Mouse (Mus musculus) CH12.LX (cell line): Measurements from ENCODE around the gene Clec2d. TPM values are rescaled to one million over a fixed set of nuclear protein-coding genes. Genes with fewer than 3 reads are reported as not detected.
"Not testable (repeated sequence)": the region's sequence is repeated elsewhere in the genome, so short reads cannot be mapped to it uniquely, and the experiment has no call there.

Experiments
- DNase-seq: peaks from one replicate; pipeline ENCODE4 v3.0.0-alpha.2; 2013; ENCODE audit errors: extremely low read depth
- H3K27ac ChIP-seq: 2 replicates; pipeline ENCODE4 v1.5.1; 2012; ENCODE audit warnings: low read depth, mild to moderate bottlenecking, control low read depth, moderate library complexity; ENCODE audit not compliant: insufficient read depth
- H3K27me3 ChIP-seq: replicated peaks from 2 replicates; pipeline ENCODE3; 2012; ENCODE audit warnings: inconsistent platforms
- H3K36me3 ChIP-seq, 2 experiments: replicated peaks in 1 of 2; 2 replicates each; pipeline versions ENCODE3 to v1.6.1; 2012; ENCODE audit warnings: inconsistent platforms in 1 of 2, low read length in 1 of 2, mild to moderate bottlenecking in 1 of 2, mixed read lengths in 1 of 2, moderate library complexity in 1 of 2; ENCODE audit not compliant: control insufficient read depth in 1 of 2, insufficient read depth in 1 of 2
- H3K4me1 ChIP-seq, 2 experiments: 2 replicates each; pipeline ENCODE4 v1.6.1; 2012; ENCODE audit warnings: inconsistent platforms in 1 of 2, moderate library complexity in 1 of 2; ENCODE audit not compliant: insufficient read depth in 2 of 2, control insufficient read depth in 1 of 2
- H3K4me2 ChIP-seq: 2 replicates; pipeline ENCODE4 v1.6.1; 2012; ENCODE audit warnings: low read depth, mild to moderate bottlenecking, control low read depth; ENCODE audit not compliant: poor library complexity, insufficient read depth, severe bottlenecking
- H3K4me3 ChIP-seq, 3 experiments: fragments of 150-350 bp in 1 of 3; sonication (generic) in 1 of 3; replicated peaks in 1 of 3; 2 replicates each; pipeline versions ENCODE3 to v1.5.1; 2011 to 2012; ENCODE audit warnings: low read depth in 2 of 3, low read length in 2 of 3, mild to moderate bottlenecking in 2 of 3, moderate library complexity in 2 of 3, control low read depth in 1 of 3, improper control_type of control experiment in 1 of 3, inconsistent platforms in 1 of 3, mixed read lengths in 1 of 3; ENCODE audit not compliant: poor library complexity in 1 of 3
- H3K79me2 ChIP-seq: replicated peaks from 2 replicates; pipeline ENCODE4 v1.6.1; 2012; ENCODE audit warnings: mild to moderate bottlenecking, moderate library complexity; ENCODE audit not compliant: control insufficient read depth, poor library complexity, insufficient read depth, severe bottlenecking; ENCODE audit errors: extremely low read depth
- H3K9ac ChIP-seq: 2 replicates; pipeline ENCODE4 v1.6.1; 2012; ENCODE audit warnings: low read depth, mild to moderate bottlenecking, control low read depth, moderate library complexity; ENCODE audit not compliant: insufficient read depth
- H3K9me3 ChIP-seq: replicated peaks from 2 replicates; pipeline ENCODE3; 2012; ENCODE audit warnings: low read length, inconsistent platforms, mixed read lengths
- CHD1 ChIP-seq: IDR thresholded peaks from 2 replicates; pipeline ENCODE4 v1.6.1; 2012; ENCODE audit warnings: low read depth, low read length, improper control_type of control experiment, inconsistent platforms
- E2F4 ChIP-seq: IDR thresholded peaks from 2 replicates; pipeline ENCODE4 v1.6.1; 2011; ENCODE audit warnings: low read depth, low read length, improper control_type of control experiment; ENCODE audit not compliant: insufficient replicate concordance
- EP300 ChIP-seq: IDR thresholded peaks from 2 replicates; pipeline ENCODE4 v1.6.1; 2011; ENCODE audit warnings: low read length, improper control_type of control experiment
- GABPA ChIP-seq: IDR thresholded peaks from 2 replicates; pipeline ENCODE4 v1.6.1; 2012; ENCODE audit warnings: low read depth, low read length, improper control_type of control experiment, inconsistent platforms; ENCODE audit not compliant: insufficient replicate concordance
- IRF4 ChIP-seq: IDR thresholded peaks from 2 replicates; pipeline ENCODE4 v1.6.1; 2014; ENCODE audit warnings: low read depth, mild to moderate bottlenecking, inconsistent platforms, low read length, improper control_type of control experiment
- JUND ChIP-seq: conservative IDR thresholded peaks from 2 replicates; pipeline ENCODE4 v1.6.1; 2011; ENCODE audit warnings: low read depth, low read length, improper control_type of control experiment
- KAT2A ChIP-seq: IDR thresholded peaks from 2 replicates; pipeline ENCODE4 v1.6.1; 2012; ENCODE audit warnings: low read length, improper control_type of control experiment, inconsistent platforms; ENCODE audit not compliant: insufficient replicate concordance
- MAFK ChIP-seq: IDR thresholded peaks from 2 replicates; pipeline ENCODE4 v1.6.1; 2011; ENCODE audit warnings: low read length, improper control_type of control experiment; ENCODE audit not compliant: insufficient replicate concordance
- MAX ChIP-seq: IDR thresholded peaks from 2 replicates; pipeline ENCODE4 v1.6.1; 2011; ENCODE audit warnings: low read length, improper control_type of control experiment
- MAZ ChIP-seq: IDR thresholded peaks from 2 replicates; pipeline ENCODE4 v1.6.1; 2012; ENCODE audit warnings: low read depth, mild to moderate bottlenecking, inconsistent platforms, low read length, improper control_type of control experiment, moderate library complexity
- MEF2A ChIP-seq: IDR thresholded peaks from 2 replicates; pipeline ENCODE4 v1.6.1; 2014; ENCODE audit warnings: low read depth, mild to moderate bottlenecking, inconsistent platforms, low read length, improper control_type of control experiment, borderline replicate concordance
- MXI1 ChIP-seq: IDR thresholded peaks from 2 replicates; pipeline ENCODE4 v1.6.1; 2011; ENCODE audit warnings: mild to moderate bottlenecking, low read depth, low read length, improper control_type of control experiment
- NELFE ChIP-seq: IDR thresholded peaks from 2 replicates; pipeline ENCODE4 v1.6.1; 2011; ENCODE audit warnings: low read depth, low read length, improper control_type of control experiment
- NRF1 ChIP-seq: IDR thresholded peaks from 2 replicates; pipeline ENCODE4 v1.6.1; 2014; ENCODE audit warnings: low read depth, mild to moderate bottlenecking, inconsistent platforms, low read length, improper control_type of control experiment, moderate library complexity
- POLR2A ChIP-seq: IDR thresholded peaks from 2 replicates; pipeline ENCODE4 v1.6.1; 2011; ENCODE audit warnings: low read depth, mild to moderate bottlenecking, improper control_type of control experiment, low read length
- POLR2AphosphoS2 ChIP-seq: IDR thresholded peaks from 2 replicates; pipeline ENCODE4 v1.6.1; 2011; ENCODE audit warnings: low read depth, low read length, improper control_type of control experiment
- RAD21 ChIP-seq: IDR thresholded peaks from 2 replicates; pipeline ENCODE4 v1.6.1; 2011; ENCODE audit warnings: low read depth, mild to moderate bottlenecking, low read length, improper control_type of control experiment, moderate library complexity
- RCOR1 ChIP-seq: conservative IDR thresholded peaks from 2 replicates; pipeline ENCODE4 v1.6.1; 2012; ENCODE audit warnings: low read depth, mild to moderate bottlenecking, inconsistent platforms, low read length, improper control_type of control experiment
- SIN3A ChIP-seq: IDR thresholded peaks from 2 replicates; pipeline ENCODE4 v1.6.1; 2012; ENCODE audit warnings: low read length, improper control_type of control experiment, inconsistent platforms
- TBP ChIP-seq: conservative IDR thresholded peaks from 2 replicates; pipeline ENCODE4 v1.6.1; 2011; ENCODE audit warnings: low read depth, low read length, improper control_type of control experiment
- TCF12 ChIP-seq: IDR thresholded peaks from 2 replicates; pipeline ENCODE4 v1.6.1; 2014; ENCODE audit warnings: low read depth, mild to moderate bottlenecking, inconsistent platforms, low read length, improper control_type of control experiment
- UBTF ChIP-seq: IDR thresholded peaks from 2 replicates; pipeline ENCODE4 v1.6.1; 2012; ENCODE audit warnings: low read depth, mild to moderate bottlenecking, inconsistent platforms, low read length, improper control_type of control experiment, moderate library complexity
- ZKSCAN1 ChIP-seq: IDR thresholded peaks from 2 replicates; pipeline ENCODE4 v1.6.1; 2012; ENCODE audit warnings: low read depth, inconsistent platforms, low read length, improper control_type of control experiment, borderline replicate concordance
- ZMIZ1 ChIP-seq: IDR thresholded peaks from 2 replicates; pipeline ENCODE4 v1.6.1; 2012; ENCODE audit warnings: low read depth, mild to moderate bottlenecking, inconsistent platforms, low read length, improper control_type of control experiment
- ZNF384 ChIP-seq: IDR thresholded peaks from 2 replicates; pipeline ENCODE4 v1.6.1; 2012; ENCODE audit warnings: low read depth, low read length, improper control_type of control experiment, inconsistent platforms
- dilution Hi-C: fragments of 300-500 bp; cut with MboI; formaldehyde crosslinking; loops from 2 replicates; pipeline ENCODE4 v1.14.3; 2020; ENCODE audit warnings: low sequenced_read_pairs; ENCODE audit not compliant: extremely low pct_unique_long_range_greater_than_20kb, extremely low pct_ligation_motif_present
- in situ Hi-C: fragments of 300-500 bp; cut with MboI; formaldehyde crosslinking; loops from 3 replicates; pipeline ENCODE4 v1.14.3; 2019; ENCODE audit warnings: low sequenced_read_pairs, low pct_ligation_motif_present, low pct_unique_long_range_greater_than_20kb, mixed read lengths
- polyA plus RNA-seq: library from polyadenylated mRNA; unstranded; fragments of >175 nt; gene quantifications from 2 replicates; pipeline ENCODE4 v1.2.1, GENCODE M21; 2012; ENCODE audit warnings: low read depth; ENCODE audit not compliant: insufficient read length
- total RNA-seq, 2 experiments: library from RNA; depleted of rRNA; stranded (reverse); fragments of 300-350 nt in 1 of 2; fragments of >200 nt in 1 of 2; gene quantifications; 2 replicates each; pipeline ENCODE4 v1.2.3; 2012 to 2014

The Clec2d gene
- total and polyA plus RNA-seq, 3 experiments = 5.1 to 50.7 (median 25.9) TPM

GRCm38 (mm10) chr6:129179831-129180230 is 584 bp upstream of the Clec2d start:
- H3K9me3 ChIP-seq, DNase-seq, H3K27me3 ChIP-seq, H3K27ac ChIP-seq, dilution Hi-C loops, H3K4me3 ChIP-seq: not testable (repeated sequence)
- in situ Hi-C loops = loop anchor here (5.0 kb wide), 1 partner anchor 52 kb away; no protein-coding TSS in a partner anchor
- Histone ChIP-seq H3K79me2 (peaks cover 38% of the 10 kb centered on the region), H3K4me2 (peak overlapping the region; percentile 32), H3K36me3 (peaks cover 15 to 17% of the 10 kb centered on the region in 2 experiments), H3K9ac (peak overlapping the region; percentile 51), H3K4me1 (peaks cover 0 to 24% of the 10 kb centered on the region in 2 experiments; a peak in 2 of 4 replicates)

GRCm38 (mm10) chr6:129181249-129181648 is 834 bp downstream of the Clec2d start:
- dilution Hi-C loops = no loop called here
- peaks cover 47% of the 10 kb centered on the region for H3K79me2 ChIP-seq
- H3K4me2 ChIP-seq = peak overlapping the region; percentile 45; the same call in 1 of the 2 replicates
- peak overlapping the region; percentile 73 to 100 (median 100) for H3K4me3 ChIP-seq
- no peak for TF ChIP-seq JUND
- peak; percentile 92 for TF ChIP-seq CHD1
- TF ChIP-seq, all 38 proteins: peak for 1
- Histone ChIP-seq H3K27ac (peak overlapping the region; percentile 99; the same call in 1 of the 2 replicates), H3K9me3 (no peaks in the 10 kb centered on the region), H3K4me1 (peaks cover 0 to 26% of the 10 kb centered on the region in 2 experiments; a peak in 2 of 4 replicates), H3K27me3 (no peaks in the 10 kb centered on the region), H3K9ac (peak overlapping the region; percentile 100), H3K36me3 (peaks cover 26 to 30% of the 10 kb centered on the region in 2 experiments)
- no peak for DNase-seq
- in situ Hi-C loops = loop anchor here (5.0 kb wide), 1 partner anchor 51 kb away; no protein-coding TSS in a partner anchor

GRCm38 (mm10) chr6:129181683-129182082 is 1.3 kb downstream of the Clec2d start:
- Histone ChIP-seq H3K9me3 (no peaks in the 10 kb centered on the region), H3K79me2 (peaks cover 47% of the 10 kb centered on the region), H3K4me3 (peak overlapping the region; percentile 73 to 100 (median 83)), H3K4me2 (peak overlapping the region; percentile 12; the same call in 1 of the 2 replicates), H3K9ac (peak overlapping the region; percentile 94), H3K36me3 (peaks cover 31 to 35% of the 10 kb centered on the region in 2 experiments), H3K4me1 (peaks cover 0 to 30% of the 10 kb centered on the region in 2 experiments; a peak in 2 of 4 replicates), H3K27me3 (no peaks in the 10 kb centered on the region), H3K27ac (peak overlapping the region; percentile 67)
- dilution Hi-C loops = no loop called here
- in situ Hi-C loops = loop anchor here (5.0 kb wide), 1 partner anchor 51 kb away; no protein-coding TSS in a partner anchor
- no peak for DNase-seq
- peak; percentile 95 for TF ChIP-seq CHD1
- TF ChIP-seq EP300 = no peak
- TF ChIP-seq TBP = 0 out of 2 replicates have a peak, but pooled peaks have one; percentile 53
- no peak for TF ChIP-seq UBTF
- no peak for TF ChIP-seq RCOR1
- no peak for TF ChIP-seq RAD21
- TF ChIP-seq MAZ = no peak
- TF ChIP-seq POLR2AphosphoS2 = no peak
- TF ChIP-seq NELFE = no peak
- TF ChIP-seq POLR2A = peak; percentile 56; the same call in 1 of the 2 replicates
- no peak for TF ChIP-seq ZNF384
- TF ChIP-seq ZKSCAN1 = no peak
- no peak for TF ChIP-seq MAX
- no peak for TF ChIP-seq IRF4
- no peak for TF ChIP-seq GABPA
- no peak; the same call in 1 of the 2 replicates for TF ChIP-seq ZMIZ1
- TF ChIP-seq MAFK = no peak
- TF ChIP-seq SIN3A = no peak; the same call in 1 of the 2 replicates
- TF ChIP-seq KAT2A = no peak
- TF ChIP-seq E2F4 = no peak
- no peak for TF ChIP-seq MEF2A
- TF ChIP-seq MXI1 = no peak
- no peak for TF ChIP-seq TCF12
- no peak for TF ChIP-seq NRF1
